Mouse (Mus musculus): ENCODE results near the gene Plxdc2. TPM values are rescaled to one million over a fixed set of nuclear protein-coding genes. Genes with fewer than 3 reads are reported as not detected.

Plxdc2 gene
- polyA plus RNA-seq, 1 experiment from 2014 or later = 3.1 TPM

GRCm38 (mm10) chr2:16518148-16518547, 162.0 kb downstream of the Plxdc2 start:
- Histone ChIP-seq H3K27ac (no peak overlapping the region), H3K36me3 (no peaks in the 10 kb centered on the region), H3K9me3 (replicated peaks) (no peaks in the 10 kb centered on the region), H3K4me3 (no peak overlapping the region), H3K27me3 (replicated peaks) (no peaks in the 10 kb centered on the region), H3K4me2 (no peak overlapping the region), H3K4me1 (no peaks in the 10 kb centered on the region), H3K9ac (no peak overlapping the region)
- WGBS (ENCODE audit: insufficient replicate concordance) = 73% methylated on average over 2 of the region's 2 CpGs
- ATAC-seq = no peak

DNA sequence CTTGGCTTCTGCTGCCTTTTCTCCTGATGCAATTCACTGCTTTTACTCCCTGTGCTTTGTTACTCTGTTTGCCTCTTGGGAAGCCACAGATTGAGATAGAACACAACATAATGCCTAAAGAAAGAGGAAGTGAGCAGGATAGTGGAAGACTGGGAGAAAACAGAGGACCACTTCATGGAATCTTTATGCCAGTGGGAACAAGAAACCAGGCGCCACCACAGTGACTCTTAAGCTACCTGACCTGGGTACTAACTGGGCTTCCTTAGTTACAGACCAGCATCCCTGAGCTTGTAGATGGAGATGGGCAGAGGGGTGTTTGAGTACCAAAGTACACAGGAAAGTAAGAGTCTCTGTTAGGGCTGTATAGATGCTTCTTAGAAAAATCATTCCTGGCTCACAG, 167.3 kb downstream of the Plxdc2 start:
- Histone ChIP-seq H3K36me3 (no peaks in the 10 kb centered on the region), H3K9me3 (replicated peaks) (no peaks in the 10 kb centered on the region), H3K9ac (no peak overlapping the region), H3K27me3 (replicated peaks) (no peaks in the 10 kb centered on the region), H3K4me3 (no peak overlapping the region), H3K4me2 (no peak overlapping the region), H3K4me1 (no peaks in the 10 kb centered on the region), H3K27ac (no peak overlapping the region)
- WGBS (ENCODE audit: insufficient replicate concordance) = 57% methylated on average over 1 of the region's 1 CpGs
- ATAC-seq = no peak

GRCm38 (mm10) chr2:16532244-16532643, 176.1 kb downstream of the Plxdc2 start:
- ATAC-seq = no peak
- WGBS (ENCODE audit: insufficient replicate concordance) = 44% methylated on average over 1 of the region's 1 CpGs

DNA sequence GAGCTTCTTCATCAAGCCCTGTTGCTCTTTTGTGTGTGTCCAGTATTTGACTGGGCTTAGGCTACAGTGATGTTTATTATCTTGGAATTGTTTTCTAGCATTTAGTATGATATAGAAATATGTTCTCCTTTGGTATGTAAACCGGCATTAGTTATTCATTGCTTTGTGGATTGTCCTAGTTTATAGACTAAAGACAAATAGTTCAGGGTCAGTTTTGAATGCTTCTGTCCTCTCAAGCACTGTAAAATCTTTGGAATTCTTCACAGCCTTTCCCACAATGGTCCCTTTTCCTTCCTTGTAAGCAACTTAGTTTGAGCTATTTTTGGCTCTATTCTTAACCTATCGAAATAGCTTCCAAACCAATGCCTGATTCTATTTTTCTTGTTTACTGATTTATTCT, 178.5 kb downstream of the Plxdc2 start:
- H3K9ac ChIP-seq = no peak overlapping the region
- 78% methylated on average over 2 of the region's 2 CpGs for WGBS (ENCODE audit: insufficient replicate concordance)
- H3K4me3 ChIP-seq = no peak overlapping the region
- H3K36me3 ChIP-seq = no peaks in the 10 kb centered on the region
- no peaks in the 10 kb centered on the region for H3K9me3 ChIP-seq (replicated peaks)
- no peak overlapping the region for H3K27ac ChIP-seq
- no peak overlapping the region for H3K4me2 ChIP-seq
- ATAC-seq = no peak
- H3K27me3 ChIP-seq (replicated peaks) = no peaks in the 10 kb centered on the region
- no peaks in the 10 kb centered on the region for H3K4me1 ChIP-seq

More at GRCm38 (mm10) chr2:16532244-16532643, 176.1 kb downstream of the Plxdc2 start:
- Histone ChIP-seq H3K36me3 (no peaks in the 10 kb centered on the region), H3K4me3 (no peak overlapping the region), H3K9ac (no peak overlapping the region), H3K9me3 (replicated peaks) (no peaks in the 10 kb centered on the region), H3K4me1 (no peaks in the 10 kb centered on the region), H3K4me2 (no peak overlapping the region), H3K27me3 (replicated peaks) (no peaks in the 10 kb centered on the region), H3K27ac (no peak overlapping the region)

DNA sequence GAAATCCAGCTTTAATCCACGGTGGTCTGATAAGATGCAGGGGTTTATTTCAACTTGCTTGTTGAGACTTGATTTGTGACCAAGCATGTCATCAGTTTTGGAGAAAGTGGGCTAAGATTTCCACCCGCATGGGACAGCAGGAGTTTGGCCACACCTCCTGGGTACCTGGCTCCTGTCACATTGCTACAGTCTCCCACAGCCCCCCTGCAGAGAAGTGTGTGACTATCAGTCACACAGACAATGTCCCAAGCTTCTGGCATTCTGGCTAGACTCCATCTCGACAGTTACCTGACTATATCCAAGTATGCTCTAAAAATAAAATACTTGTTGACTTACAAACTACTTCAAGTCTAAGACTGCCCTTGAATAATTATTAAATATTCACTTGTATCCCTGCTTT, 185.1 kb downstream of the Plxdc2 start:
- 48% methylated on average over 3 of the region's 3 CpGs for WGBS (ENCODE audit: insufficient replicate concordance)
- Histone ChIP-seq H3K4me2 (no peak overlapping the region), H3K27ac (no peak overlapping the region), H3K9me3 (replicated peaks) (no peaks in the 10 kb centered on the region), H3K36me3 (no peaks in the 10 kb centered on the region), H3K27me3 (replicated peaks) (no peaks in the 10 kb centered on the region), H3K4me3 (no peak overlapping the region), H3K9ac (no peak overlapping the region), H3K4me1 (no peaks in the 10 kb centered on the region)
- ATAC-seq = no peak

- Histone ChIP-seq H3K36me3 (no peaks in the 10 kb centered on the region), H3K4me2 (no peak overlapping the region), H3K4me3 (no peak overlapping the region), H3K27ac (no peak overlapping the region), H3K9ac (no peak overlapping the region), H3K4me1 (no peaks in the 10 kb centered on the region), H3K9me3 (replicated peaks) (no peaks in the 10 kb centered on the region), H3K27me3 (replicated peaks) (no peaks in the 10 kb centered on the region)
- no peak for ATAC-seq
- 70% methylated on average over 3 of the region's 3 CpGs for WGBS (ENCODE audit: insufficient replicate concordance)
Measured at GRCm38 (mm10) chr2:16545207-16545606, 189.1 kb downstream of the Plxdc2 start.

GRCm38 (mm10) chr2:16559287-16559686, 203.2 kb downstream of the Plxdc2 start:
- no peak overlapping the region for H3K27ac ChIP-seq
- no peaks in the 10 kb centered on the region for H3K36me3 ChIP-seq
- H3K9ac ChIP-seq = no peak overlapping the region
- ATAC-seq = no peak
- no peaks in the 10 kb centered on the region for H3K4me1 ChIP-seq
- H3K27me3 ChIP-seq (replicated peaks) = no peaks in the 10 kb centered on the region
- no peak overlapping the region for H3K4me3 ChIP-seq
- H3K4me2 ChIP-seq = no peak overlapping the region
- 48% methylated on average over 4 of the region's 4 CpGs for WGBS (ENCODE audit: insufficient replicate concordance)
- no peaks in the 10 kb centered on the region for H3K9me3 ChIP-seq (replicated peaks)

DNA sequence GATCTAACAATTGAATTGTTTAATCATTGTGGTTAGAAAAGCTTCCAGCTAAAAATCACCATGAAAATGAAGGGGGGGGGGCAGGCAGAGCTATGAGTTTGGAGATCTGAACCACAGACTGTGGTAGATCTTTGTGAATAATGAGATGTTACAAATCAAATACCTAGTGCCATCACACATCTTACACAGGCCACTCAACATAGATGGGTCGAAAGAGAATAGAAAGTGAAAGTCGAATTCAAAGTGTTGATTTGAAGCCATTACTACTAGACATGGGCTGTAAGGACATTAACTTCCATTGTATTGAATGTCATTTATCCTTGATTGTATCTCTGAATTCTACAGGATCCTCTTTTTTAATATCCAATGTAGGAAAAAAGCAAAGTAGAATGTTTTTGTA, 212.2 kb downstream of the Plxdc2 start:
- H3K27ac ChIP-seq = no peak overlapping the region
- no peak overlapping the region for H3K4me3 ChIP-seq
- no peak for ATAC-seq
- H3K4me2 ChIP-seq = no peak overlapping the region
- H3K4me1 ChIP-seq = no peaks in the 10 kb centered on the region
- no peak overlapping the region for H3K9ac ChIP-seq
- 65% methylated on average over 2 of the region's 2 CpGs for WGBS (ENCODE audit: insufficient replicate concordance)
- H3K27me3 ChIP-seq (replicated peaks) = no peaks in the 10 kb centered on the region
- no peaks in the 10 kb centered on the region for H3K9me3 ChIP-seq (replicated peaks)
- H3K36me3 ChIP-seq = no peaks in the 10 kb centered on the region

DNA sequence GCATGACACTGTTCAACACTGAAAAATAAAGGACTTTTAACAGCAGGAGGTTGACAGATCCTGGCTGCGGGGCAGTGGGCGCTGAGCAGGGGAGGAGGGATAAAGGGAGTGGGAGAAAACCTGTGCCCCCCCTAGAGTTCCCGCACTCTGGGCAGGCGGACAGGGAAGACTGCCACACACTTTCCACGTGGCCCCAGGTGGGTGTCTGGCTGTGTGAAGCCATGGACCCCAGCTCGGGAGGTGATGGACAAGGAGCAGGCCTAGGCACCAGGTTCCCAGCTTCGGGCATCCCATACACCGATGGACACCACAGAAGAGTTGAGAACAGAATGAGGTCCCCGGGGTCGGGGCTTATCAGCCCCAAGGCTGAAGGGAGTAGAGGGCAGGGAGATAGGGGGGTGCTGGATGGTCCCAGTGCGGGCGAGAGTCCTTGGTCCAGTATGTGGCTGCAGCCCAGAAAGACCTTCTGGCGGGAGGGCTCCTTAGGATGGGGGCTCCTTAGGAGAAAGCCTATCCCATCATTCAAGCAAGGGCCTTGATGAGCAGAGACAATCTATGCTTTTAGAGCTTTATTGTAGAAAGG, 215.2 kb downstream of the Plxdc2 start:
- Histone ChIP-seq H3K36me3 (no peaks in the 10 kb centered on the region), H3K27ac (no peak overlapping the region), H3K4me3 (no peak overlapping the region), H3K4me1 (no peaks in the 10 kb centered on the region), H3K27me3 (replicated peaks) (no peaks in the 10 kb centered on the region), H3K4me2 (no peak overlapping the region), H3K9me3 (replicated peaks) (no peaks in the 10 kb centered on the region), H3K9ac (no peak overlapping the region)
- 68% methylated on average over 13 of the region's 13 CpGs for WGBS (ENCODE audit: insufficient replicate concordance)
- ATAC-seq = no peak

DNA sequence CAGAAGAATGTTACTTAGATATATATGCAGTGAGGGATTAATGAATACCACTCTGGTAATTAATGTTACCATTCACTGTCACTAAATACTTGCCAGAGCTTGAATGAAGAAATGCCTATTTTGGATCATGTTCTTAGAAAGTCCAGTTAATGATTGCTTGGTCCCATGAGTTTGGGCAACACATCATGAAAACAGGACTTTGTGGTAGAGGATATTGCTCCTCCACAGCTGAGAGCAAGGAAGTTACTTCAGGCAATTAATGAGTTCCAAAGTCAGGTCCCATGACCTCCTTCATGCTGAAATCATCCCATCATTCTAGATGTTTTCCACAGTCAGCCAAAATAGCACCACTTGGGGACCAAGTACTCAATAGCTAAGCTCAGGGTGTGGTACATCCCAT, 220.5 kb downstream of the Plxdc2 start:
- no peak overlapping the region for H3K9ac ChIP-seq
- H3K27ac ChIP-seq = no peak overlapping the region
- H3K36me3 ChIP-seq = no peaks in the 10 kb centered on the region
- no peak overlapping the region for H3K4me2 ChIP-seq
- H3K27me3 ChIP-seq (replicated peaks) = no peaks in the 10 kb centered on the region
- H3K4me1 ChIP-seq = no peaks in the 10 kb centered on the region
- ATAC-seq = no peak
- no peaks in the 10 kb centered on the region for H3K9me3 ChIP-seq (replicated peaks)
- H3K4me3 ChIP-seq = no peak overlapping the region

GRCm38 (mm10) chr2:16578153-16578552, 222.0 kb downstream of the Plxdc2 start:
- Histone ChIP-seq H3K9ac (no peak overlapping the region), H3K4me3 (no peak overlapping the region), H3K27ac (no peak overlapping the region), H3K4me2 (no peak overlapping the region), H3K4me1 (no peaks in the 10 kb centered on the region), H3K9me3 (replicated peaks) (no peaks in the 10 kb centered on the region), H3K27me3 (replicated peaks) (no peaks in the 10 kb centered on the region), H3K36me3 (no peaks in the 10 kb centered on the region)
- 59% methylated on average over 1 of the region's 1 CpGs for WGBS (ENCODE audit: insufficient replicate concordance)
- no peak for ATAC-seq

GRCm38 (mm10) chr2:16588546-16588945, 232.4 kb downstream of the Plxdc2 start:
- H3K4me3 ChIP-seq = no peak overlapping the region
- no peak for ATAC-seq
- no peaks in the 10 kb centered on the region for H3K36me3 ChIP-seq
- no peak overlapping the region for H3K4me2 ChIP-seq
- no peaks in the 10 kb centered on the region for H3K9me3 ChIP-seq (replicated peaks)
- H3K9ac ChIP-seq = no peak overlapping the region
- H3K27ac ChIP-seq = no peak overlapping the region
- H3K27me3 ChIP-seq (replicated peaks) = no peaks in the 10 kb centered on the region
- H3K4me1 ChIP-seq = no peaks in the 10 kb centered on the region

GRCm38 (mm10) chr2:16595451-16595850, 239.3 kb downstream of the Plxdc2 start:
- WGBS (ENCODE audit: insufficient replicate concordance) = 40% methylated on average over 1 of the region's 1 CpGs
- Histone ChIP-seq H3K4me1 (no peaks in the 10 kb centered on the region), H3K9me3 (replicated peaks) (no peaks in the 10 kb centered on the region), H3K27ac (no peak overlapping the region), H3K4me2 (no peak overlapping the region), H3K27me3 (replicated peaks) (no peaks in the 10 kb centered on the region), H3K36me3 (no peaks in the 10 kb centered on the region), H3K9ac (no peak overlapping the region), H3K4me3 (no peak overlapping the region)
- no peak for ATAC-seq
